ENCODE assay signal across 16 mouse cellular contexts in genomic region chr1:155167453-155167852, GRCm38 (mm10).
"Had no signal": no experiment of that assay in that cellular context is flagged by ENCODE, and none has a peak within 500 bp of the region (broad histone marks: within the 10 kb centered on the region; RNA-seq: fewer than 3 reads in every experiment).

No protein-coding gene starts in this region.

- H3K4me3 ChIP-seq: limb, embryonic 13.5 days; midbrain, embryonic 12.5 days; neural tube, embryonic 13.5 days had no signal

- DNase-seq: kidney, adult 8-10 months; kidney, postnatal 36 days; left cerebral cortex, postnatal 4 days; lung, embryonic 14.5 days; retina, postnatal 1 day; right cerebral cortex, postnatal 25 days; thymus, adult 2 months; thymus, postnatal 25 days had no signal

- ATAC-seq: intestine, postnatal 0 days; midbrain, embryonic 16.5 days had no signal

- H3K9me3 ChIP-seq: limb, embryonic 13.5 days; midbrain, embryonic 12.5 days; neural tube, embryonic 13.5 days had no signal

- H3K4me2 ChIP-seq: limb, embryonic 13.5 days; lung, embryonic 14.5 days; midbrain, embryonic 12.5 days; neural tube, embryonic 13.5 days had no signal

- H3K27ac ChIP-seq: kidney, postnatal 0 days; limb, embryonic 13.5 days; liver, embryonic 14.5 days; midbrain, embryonic 12.5 days; neural tube, embryonic 13.5 days; stomach, postnatal 0 days had no signal

- H3K36me3 ChIP-seq: limb, embryonic 13.5 days; neural tube, embryonic 13.5 days had no signal

- H3K9ac ChIP-seq: limb, embryonic 13.5 days; liver, embryonic 14.5 days; lung, embryonic 14.5 days; midbrain, embryonic 12.5 days; neural tube, embryonic 13.5 days had no signal

- H3K27me3 ChIP-seq: limb, embryonic 13.5 days; midbrain, embryonic 12.5 days; neural tube, embryonic 13.5 days had no signal
